Mouse (Mus musculus): ENCODE results near the gene Gpi1.

Gene Gpi1

DNA sequence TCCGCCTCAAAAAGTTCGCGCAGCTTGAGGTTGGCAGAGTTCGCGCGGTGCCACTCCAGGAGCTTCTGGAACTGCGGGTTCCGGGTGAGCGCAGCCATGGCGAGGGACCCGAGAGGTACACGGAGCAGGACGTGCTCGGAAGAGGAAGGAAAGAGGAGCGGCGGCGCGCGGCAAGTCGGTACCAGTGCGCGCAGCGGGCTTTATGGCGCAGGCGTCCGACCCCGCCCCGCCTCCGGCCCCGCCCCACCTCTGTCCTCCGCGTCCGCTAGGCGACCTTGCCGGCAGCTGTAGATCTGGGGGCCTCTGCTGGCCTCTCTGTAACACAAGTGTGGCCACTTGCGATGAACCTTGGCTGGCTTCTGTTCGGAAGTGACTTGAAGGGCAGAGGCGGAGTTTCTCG, at the start of gene Gpi1:
Gene Gpi1 (minus strand): TSS at position 221 of the 400 bp plus-strand sequence.
- peak; percentile 93 for DNase-seq (ENCODE audit: low read depth, low spot score)

DNA sequence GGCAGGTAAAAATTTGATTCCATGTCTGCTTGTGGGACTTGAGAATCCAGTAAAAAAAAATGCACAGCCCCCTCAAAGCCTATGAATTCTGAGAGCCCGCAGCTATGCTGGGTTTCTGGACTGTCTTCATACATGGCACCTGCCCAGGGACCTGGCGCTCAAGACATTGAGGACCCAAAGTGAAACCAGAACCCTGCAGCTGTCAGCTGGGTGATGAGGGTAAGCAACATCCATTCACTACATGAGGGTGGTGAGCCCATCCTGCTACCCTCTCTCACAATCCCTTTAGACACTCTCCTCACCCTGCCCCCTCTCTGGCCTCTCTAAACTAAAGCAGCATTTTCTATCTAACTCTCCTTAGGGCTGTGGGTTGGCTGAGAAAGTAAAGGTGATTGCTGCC, 47.5 kb upstream of the Gpi1 start:
- no peak for DNase-seq (ENCODE audit: low read depth, low spot score)

DNA sequence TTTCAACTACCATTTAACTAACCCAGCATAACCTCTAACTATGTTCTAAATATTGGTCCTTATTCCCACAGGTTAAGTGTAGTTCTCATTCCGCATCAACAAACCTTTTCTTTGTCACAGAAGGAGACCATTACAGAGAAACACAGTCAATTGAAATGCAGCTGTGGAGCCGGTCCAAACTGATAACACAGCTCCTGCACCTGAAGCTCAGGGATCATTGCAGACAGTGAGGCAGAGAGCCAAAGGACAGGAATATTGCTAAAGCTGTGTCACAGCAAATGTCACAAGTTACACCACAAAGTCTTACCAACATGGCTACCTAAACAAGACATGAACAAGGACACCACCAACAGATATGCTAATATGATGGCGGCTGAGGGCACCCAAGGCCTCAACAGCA, 45.9 kb upstream of the Gpi1 start:
- no peak for DNase-seq (ENCODE audit: low read depth, low spot score)

DNA sequence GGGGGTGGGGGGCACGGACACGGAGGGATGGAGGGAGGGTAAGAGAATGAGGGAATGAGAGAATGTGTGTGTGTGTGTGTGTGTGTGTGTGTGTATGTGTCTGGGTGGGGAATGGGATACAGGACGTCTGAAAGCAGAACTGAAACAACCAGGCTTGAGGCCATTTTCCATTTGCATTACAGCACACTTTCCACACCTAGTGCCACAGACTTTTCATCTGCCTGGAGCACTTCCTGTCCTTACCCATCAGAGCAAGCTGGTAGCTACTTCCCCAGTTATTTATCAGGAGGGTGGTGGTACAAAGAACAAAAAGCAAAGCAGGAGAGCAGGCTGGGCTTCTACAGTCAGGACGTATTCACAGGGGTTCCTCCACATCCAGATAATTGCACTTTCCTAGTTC, 42.3 kb upstream of the Gpi1 start:
- peak; percentile 8 for DNase-seq (ENCODE audit: low read depth, low spot score)

DNA sequence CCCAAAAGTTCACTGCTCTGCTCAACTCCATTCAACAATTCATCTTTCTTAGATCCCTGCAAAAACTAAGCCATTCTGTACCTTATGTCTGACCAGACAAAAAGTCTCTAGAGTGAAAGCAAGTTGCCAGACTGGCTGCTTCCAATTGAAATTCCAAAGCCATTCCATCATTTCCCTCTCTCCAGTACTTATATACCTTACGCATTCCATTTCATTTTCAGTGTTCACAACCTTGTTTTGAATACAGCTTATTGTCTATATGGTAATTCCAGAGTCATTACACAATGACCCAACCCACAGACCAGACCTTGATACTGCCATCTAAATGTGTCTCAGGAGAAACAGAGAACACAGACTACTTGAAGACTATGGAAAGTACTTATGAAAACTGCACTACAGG, 38.3 kb upstream of the Gpi1 start:
- no peak for DNase-seq (ENCODE audit: low read depth, low spot score)

DNA sequence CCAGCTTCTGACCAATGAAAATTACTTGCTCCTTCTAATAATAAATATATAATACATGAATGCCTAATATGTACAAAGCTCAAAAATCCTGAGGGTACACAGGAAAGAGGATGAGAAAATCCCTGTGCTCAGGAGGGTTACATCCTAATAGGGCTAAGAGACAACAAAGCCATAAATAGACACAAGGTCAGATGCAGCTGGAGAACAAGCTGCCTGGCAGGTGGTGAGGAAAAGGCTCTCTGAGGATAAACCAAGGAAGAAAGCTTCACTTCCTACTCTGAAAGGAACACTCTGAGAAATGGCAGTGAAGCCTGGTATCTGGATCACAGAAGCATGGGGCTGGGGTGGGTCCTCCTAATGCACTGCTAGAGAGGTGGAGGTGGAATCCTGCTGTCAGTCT, 36.3 kb upstream of the Gpi1 start:
- DNase-seq (ENCODE audit: low read depth, low spot score): no peak

DNA sequence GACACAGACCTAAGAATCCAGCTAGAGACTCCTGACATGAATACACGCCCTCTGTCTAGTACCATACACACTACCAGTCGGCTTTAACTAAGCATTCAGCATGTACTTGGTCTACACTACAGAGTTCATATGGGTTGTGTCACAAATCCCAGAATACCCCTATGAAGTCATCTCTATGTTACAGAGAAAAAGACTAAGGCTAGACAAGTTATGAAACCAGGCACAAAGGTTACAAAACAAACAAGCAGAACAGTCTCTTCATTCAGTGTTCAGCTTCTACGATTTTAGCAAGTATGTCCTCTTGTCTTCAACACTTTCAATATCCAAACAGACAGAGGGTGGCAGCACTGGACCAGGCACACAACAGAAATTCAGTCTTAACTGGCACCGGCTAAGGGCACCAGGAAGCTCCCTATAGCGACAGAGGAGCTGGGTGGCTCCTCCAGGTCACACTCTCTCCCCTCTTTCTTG, 35.8 kb upstream of the Gpi1 start:
- DNase-seq (ENCODE audit: low read depth, low spot score): peak; percentile 75

DNA sequence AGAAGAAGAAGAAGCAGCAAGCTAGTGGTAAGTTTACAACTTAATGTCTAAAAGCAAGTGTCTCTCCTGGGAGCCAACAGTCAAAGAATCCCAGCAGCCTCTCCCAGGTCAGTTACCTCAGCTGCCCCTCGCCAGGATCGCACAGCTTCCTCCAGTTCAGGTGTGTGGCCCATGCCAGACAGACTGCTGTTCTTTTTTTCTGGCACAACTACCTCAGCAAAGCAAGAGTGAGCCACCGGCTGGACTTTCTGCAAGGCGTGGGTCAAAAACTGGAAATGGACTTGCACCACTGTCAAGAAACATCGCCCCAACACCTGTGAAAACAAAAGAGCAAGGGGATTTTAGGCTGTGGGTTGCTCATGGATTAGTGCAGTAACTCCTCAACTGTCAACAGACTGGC, 33.3 kb upstream of the Gpi1 start:
- DNase-seq (ENCODE audit: low read depth, low spot score): no peak

DNA sequence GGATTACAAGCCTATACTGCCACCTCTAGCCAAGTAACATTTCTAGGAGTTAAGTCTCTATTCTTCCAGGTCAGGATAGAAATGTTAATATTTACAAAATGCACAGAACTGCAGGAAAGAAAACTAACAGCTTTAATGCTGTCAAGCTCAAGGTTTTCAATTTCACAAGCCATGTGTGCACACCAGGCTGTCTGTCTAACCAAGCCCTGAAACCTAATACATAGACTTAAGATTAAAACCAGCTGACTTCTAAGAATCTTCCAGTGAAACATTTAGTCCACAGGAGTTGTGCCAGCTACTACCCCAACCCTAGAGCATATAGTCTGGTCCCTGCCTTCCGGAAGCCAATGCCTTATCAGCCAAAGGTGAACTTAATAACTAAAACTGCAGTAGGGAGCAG, 28.3 kb upstream of the Gpi1 start:
- DNase-seq (ENCODE audit: low read depth, low spot score): no peak

DNA sequence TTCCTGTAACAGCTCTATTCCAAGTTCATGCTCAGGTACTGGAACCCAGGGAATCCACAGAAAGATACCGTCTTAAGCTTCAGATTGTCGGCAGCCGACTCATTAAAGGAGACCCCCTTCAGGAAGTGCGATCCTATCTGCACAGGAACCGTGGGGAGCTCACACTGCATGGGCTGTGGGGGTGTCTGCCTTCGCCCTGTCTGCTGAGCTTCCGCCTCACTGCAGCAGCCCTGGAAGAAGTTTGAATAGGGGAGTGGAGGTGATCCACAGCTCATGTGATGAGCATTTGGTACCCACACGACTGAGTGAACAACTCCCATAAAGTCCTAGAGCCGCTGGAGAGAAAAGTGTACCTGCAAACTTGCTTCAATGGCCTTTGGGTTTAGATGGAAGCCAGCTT, 27.1 kb upstream of the Gpi1 start:
- no peak for DNase-seq (ENCODE audit: low read depth, low spot score)

DNA sequence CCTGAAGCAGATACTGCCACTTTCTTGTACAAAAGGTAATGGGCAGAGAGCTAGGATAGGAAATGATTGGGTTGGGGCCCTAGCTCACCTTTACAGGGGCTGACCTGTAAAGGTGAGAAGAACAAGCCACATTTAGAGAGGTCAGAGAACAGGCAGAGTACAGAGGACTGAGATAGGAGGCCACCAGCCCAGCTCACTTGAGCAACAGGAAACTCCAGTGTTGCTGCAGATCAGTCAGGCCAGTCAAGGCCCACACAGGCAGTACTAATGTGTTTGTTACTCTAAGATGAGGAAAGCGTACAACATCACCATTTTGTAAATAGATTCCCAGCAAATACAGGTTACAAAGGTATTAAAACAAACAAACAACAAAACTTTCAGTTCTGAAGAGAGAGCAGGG, 25.8 kb upstream of the Gpi1 start:
- no peak for DNase-seq (ENCODE audit: low read depth, low spot score)

DNA sequence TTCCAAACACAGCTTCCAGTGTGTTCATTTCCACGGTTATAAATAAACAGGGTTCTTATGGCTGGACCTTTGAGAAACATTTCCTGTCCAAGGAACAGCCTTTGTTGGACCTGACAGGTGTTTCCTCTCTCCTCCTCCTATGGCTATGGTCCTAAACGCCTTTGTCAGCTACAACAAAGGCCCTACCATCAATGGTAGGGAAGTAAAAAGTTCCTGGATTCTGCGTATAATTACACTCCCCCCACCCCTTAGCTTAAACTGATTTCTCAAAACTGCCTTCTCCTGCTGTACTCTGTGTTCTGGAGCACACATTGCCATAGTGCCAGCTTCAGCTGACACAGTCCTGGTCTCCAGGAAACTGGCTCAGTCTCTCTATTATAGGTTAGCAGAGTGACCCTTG, 25.0 kb upstream of the Gpi1 start:
- DNase-seq (ENCODE audit: low read depth, low spot score): no peak

DNA sequence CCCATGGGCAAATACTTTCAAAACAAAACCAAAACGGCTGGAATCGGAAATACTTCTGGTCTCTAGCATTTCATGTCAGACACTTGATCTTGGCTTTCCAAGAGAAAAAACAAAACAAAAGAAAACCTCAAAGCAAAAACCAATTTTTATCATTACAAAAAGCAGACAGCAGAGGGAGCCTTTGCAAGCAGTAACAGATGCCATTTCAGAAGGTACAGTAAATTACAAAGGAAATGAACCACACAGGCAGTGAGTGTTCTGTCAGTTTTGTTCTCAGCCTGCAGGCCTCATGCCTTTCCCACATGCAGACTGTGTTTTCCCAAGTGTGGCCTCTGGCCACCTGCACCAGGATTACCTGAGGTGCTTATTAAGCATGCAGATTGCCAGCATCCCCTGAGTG, 21.9 kb upstream of the Gpi1 start:
- peak; percentile 61 for DNase-seq (ENCODE audit: low read depth, low spot score)

DNA sequence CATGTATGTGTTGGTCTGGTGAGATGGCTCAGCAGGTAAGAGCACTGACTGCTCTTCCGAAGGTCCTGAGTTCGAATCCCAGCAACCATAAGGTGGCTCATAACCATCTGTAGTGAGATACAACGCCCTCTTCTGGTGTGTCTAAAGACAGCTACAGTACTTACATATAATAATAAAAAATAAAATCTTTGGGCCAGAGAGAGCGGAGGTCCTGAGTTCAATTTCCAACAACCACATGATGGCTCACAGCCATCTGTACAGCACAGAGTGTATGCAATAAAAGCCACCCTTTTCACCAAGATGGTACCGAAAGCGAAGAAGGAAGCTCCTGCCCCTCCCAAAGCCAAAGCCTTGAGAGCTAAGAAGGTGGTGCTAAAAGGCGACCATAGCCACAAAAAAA, 20.6 kb upstream of the Gpi1 start, which contains the start of gene Gm6096:
Gene Gm6096 (plus strand): TSS at position 301 of the 400 bp plus-strand sequence.
- no peak for DNase-seq (ENCODE audit: low read depth, low spot score)

DNA sequence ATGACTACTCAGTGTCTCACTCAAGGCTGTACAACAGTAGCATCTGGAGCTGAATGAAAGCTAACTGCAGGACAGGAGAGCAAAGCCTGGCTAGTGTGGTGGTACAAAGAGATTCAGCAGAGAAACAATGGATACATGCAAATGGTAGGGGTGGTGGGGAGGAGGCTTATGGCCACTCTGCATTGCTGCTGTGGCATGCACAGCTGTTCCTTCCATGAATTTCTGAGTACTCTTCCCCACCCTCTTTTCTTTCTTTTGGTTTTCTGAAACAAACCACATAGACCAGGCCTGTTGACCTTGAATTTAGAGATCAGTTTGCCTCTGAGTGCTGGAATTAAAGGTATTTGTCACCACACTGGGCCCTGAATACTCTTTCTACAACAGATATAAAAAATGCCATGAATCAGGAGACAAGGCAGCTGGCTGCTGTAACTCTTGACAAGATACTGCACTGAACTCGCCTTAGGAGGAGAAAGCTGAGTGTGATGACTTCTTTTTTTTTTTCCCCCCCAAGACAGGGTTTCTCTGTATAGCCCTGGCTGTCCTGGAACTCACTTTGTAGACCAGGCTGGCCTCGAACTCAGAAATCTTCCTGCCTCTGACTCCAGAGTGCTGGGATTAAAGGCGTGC, 16.8 kb upstream of the Gpi1 start:
- DNase-seq (ENCODE audit: low read depth, low spot score): no peak

DNA sequence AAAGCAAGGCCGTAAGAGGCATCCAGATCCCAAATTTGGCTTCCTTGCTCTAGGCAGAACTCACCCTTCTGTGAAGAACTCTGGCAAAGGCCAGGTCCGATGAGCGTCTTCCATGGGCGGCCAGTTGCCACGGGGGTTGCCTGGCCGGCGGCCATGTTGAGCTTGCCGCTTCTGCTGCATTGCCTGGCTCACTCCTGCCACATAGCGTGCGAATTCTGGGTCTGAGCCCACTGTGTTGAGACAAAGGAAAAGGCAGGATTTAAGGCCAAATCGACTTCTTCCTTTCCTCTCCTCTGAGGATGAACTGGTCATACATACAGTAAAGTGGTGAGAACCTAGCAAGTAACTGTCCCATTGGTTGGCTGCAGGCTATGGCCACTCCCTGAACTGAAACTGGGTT, 12.0 kb upstream of the Gpi1 start:
- no peak for DNase-seq (ENCODE audit: low read depth, low spot score)

DNA sequence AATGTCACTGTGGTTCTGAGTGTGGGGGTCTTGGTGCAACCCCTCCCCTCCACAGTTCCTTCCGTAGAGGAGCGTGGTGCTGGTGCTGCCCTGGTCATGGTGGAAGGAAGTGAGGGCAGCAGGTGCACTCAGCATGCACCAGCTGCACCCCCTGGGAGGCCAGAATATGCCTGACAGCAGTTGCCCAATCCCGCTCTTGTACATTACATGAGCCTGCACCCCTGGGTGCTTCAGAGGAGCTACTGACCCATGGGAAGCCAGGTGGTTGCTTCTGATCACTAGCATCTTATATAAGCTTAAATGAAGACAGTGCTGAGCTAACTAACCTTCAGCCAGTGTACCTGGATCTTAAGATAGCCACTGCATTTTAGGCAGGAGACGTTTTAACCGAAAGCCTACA, 8.0 kb upstream of the Gpi1 start:
- no peak for DNase-seq (ENCODE audit: low read depth, low spot score)

DNA sequence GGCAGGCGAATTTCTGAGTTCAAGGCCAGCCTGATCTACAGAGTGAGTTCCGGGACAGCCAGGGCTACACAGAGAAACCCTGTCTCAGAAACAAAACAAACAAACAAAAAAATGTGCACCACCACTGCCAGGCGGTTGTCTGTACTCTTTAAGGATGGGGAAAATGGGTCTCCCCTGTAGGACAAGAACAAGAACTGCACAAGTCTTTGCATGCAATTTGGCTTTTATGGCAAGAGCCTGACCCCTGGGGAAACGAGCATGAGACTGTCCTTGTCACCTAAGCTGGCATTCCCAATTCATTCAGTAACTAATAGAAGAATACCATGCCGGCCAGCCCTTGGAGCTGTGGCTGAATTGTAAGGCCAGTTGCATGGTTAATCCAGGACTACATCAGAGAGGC, 5.5 kb upstream of the Gpi1 start:
- no peak for DNase-seq (ENCODE audit: low read depth, low spot score)

DNA sequence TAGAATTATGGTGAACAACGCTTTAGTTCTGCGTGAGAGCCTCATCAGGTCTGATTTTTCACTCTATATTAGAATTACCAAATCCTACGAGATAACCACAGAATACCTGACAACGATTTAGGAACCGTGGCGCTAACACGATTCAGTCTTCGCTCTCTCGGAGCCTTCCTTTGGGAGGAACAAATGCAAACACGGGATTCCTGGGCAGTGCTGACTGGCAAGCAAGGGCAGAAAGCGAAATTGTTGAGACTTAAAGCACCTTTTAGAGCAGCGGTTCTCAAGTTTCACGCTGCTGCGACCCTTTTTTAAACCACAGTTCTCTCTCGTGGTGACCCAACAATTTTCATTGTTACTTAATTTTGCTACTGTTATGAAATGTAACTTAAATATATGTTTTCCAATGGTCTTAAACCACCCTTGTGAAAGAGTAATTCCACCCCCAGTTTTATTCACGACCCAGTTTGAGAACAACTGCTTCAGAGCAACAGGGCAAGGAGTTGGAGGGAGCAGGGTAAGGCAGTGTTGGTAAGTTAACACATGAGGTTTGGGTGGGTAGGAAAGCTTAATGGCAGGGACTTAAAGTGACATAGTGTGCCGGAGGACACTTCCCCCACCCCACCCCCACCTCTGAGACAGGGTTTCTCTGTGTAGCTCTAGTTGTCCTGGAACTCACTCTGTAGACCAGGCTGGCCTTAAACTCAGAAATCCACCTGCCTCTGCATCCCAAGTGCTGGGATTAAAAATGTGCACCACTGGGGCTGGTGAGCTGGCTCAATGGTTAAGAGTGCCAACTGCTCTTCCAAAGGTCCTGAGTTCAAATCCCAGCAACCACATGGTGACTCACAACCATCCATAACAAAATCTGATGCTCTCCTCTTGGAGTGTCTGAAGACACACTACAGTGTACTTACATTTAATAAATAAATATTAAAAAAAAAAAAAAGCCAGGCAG, 4.8 kb upstream of the Gpi1 start:
- DNase-seq (ENCODE audit: low read depth, low spot score): peak; percentile 23

DNA sequence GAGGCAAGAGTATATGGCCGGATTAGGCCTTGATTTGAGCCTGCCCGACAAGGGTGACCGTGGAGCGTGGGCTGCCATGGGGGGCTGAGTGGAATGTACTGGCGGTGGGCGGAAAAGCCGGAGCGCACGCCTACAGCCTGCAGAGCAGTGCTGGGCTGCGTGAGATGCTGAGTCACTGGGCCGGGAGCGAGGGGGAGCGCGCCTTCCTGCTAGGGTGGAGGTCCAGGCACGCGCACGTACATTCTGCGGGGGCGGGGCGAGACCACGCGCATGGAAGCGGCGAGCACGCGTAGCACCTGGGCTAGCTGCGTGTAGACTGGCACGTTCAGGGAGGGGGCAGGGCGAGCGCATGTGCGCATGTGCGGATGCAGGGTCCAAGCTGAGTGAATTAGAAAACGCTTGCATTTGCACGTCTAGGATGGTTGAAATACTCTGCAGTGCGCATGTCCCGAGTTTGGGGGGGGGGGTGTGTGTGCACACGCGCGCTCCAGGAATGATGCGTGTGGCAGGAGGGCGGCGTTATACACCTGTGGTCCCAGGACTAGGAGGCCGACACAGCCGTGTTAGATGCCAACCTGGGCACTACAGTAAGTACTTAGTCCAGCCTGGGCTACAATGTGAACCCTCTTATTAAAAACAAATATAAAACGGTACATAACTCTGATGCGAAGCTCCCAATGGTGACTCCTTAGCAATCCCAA, 3.9 kb upstream of the Gpi1 start:
- DNase-seq (ENCODE audit: low read depth, low spot score): peak; percentile 99

DNA sequence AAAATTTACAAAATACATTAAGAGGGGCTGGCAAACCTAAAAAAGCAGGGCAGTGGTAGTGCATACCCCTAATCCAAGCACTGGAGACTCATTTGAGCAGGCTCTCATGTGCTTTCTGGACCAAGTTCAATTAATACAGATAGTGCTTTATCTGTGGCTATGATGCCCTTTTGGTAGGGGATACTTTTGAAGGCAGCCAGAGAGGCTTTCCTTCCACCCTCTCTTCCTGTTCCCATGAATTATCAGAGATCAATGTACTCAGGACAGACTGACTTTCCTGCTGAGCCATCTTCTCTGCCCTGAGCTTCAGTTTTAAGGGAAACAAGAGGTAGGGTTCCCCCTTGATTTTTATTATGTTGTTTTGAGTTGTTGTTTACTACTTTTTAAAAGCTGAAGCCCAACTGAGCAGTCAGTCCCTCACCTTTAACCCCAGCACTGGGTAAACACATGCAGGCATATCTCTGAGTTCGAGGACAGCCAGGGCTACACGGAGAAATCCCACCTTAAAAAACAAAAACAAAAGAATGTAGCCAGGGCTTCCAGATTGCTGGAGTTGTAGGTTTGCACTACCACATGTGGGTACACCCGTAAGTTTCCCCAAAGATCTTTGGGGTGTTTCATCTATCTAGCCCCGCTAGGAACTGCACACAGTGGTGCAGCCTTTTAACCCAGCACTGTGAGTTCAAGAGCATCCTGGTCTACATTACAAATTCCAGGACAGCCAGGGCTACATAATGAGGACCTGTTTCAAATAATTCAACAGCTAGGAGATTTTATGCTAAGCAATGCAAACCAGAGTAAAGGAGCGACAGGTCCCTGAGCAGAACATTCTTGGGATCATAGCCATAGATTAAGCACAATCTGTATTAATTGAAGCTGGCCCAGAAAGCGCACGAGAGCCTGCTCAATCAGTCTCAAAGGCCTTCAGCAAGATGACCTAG, 2.9 kb upstream of the Gpi1 start:
- DNase-seq (ENCODE audit: low read depth, low spot score): no peak

All from CD4-positive, CD25-positive, alpha-beta regulatory T cell, adult 2 months (primary cell).